Mouse (Mus musculus): ENCODE data around the gene Camkk2. TPM values are rescaled to one million over a fixed set of nuclear protein-coding genes. Genes with fewer than 3 reads are reported as not detected.
A peak's percentile ranks its signal among the peaks of the same experiment; 100 is the strongest.

Camkk2 gene
- polyA plus RNA-seq, 1 experiment from 2014 or later, result 29.2 TPM

DNA sequence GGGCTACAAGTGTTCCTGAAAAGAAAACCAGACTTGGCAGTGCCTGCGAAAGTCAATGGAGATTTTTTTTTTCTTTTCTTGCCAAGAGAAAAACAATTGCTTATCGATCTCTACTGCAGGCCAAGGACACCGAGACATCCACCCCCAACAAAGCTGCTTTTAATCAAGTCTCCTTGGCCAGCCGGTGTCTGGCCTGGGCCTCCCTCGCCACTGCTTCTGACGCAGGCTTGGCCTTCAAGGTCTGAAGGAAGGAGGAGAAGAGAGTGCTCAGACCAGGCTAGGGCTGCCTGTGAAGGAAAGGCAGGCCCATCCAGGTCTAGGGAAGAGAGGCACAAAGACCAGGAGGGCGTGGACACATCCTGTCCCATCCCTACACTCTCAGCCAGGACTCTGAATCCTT, 8.9 kb downstream of the Camkk2 start:
- ATAC-seq, result peak; percentile 62
- no peak overlapping the region for H3K4me3 ChIP-seq (ENCODE audit: low read depth, low read length)
- H3K27me3 ChIP-seq (replicated peaks; ENCODE audit: insufficient read depth, low read length), result no peaks in the 10 kb centered on the region
- no peaks in the 10 kb centered on the region for H3K9me3 ChIP-seq (ENCODE audit: low read length)
- H3K27ac ChIP-seq (ENCODE audit: low read length), result peak overlapping the region; percentile 83
- 41% methylated on average over 7 of the region's 7 CpGs for WGBS
- H3K4me1 ChIP-seq (ENCODE audit: insufficient read depth, low read depth, low read length), result peaks cover 7% of the 10 kb centered on the region; the same call in 1 of the 2 replicates
- H3K9ac ChIP-seq (replicated peaks; ENCODE audit: low read depth), result no peak overlapping the region
- no peak for DNase-seq (ENCODE audit: low spot score)
- peak overlapping the region; percentile 22; the same call in 1 of the 2 replicates for H3K4me2 ChIP-seq (replicated peaks; ENCODE audit: low read depth, low read length)
- TF ChIP-seq CTCF (IDR thresholded peaks at IDR 0.05) (no peak), EP300 (IDR thresholded peaks at IDR 0.05) (no peak)
- no peaks in the 10 kb centered on the region for H3K36me3 ChIP-seq (ENCODE audit: insufficient read depth, low read length)

DNA sequence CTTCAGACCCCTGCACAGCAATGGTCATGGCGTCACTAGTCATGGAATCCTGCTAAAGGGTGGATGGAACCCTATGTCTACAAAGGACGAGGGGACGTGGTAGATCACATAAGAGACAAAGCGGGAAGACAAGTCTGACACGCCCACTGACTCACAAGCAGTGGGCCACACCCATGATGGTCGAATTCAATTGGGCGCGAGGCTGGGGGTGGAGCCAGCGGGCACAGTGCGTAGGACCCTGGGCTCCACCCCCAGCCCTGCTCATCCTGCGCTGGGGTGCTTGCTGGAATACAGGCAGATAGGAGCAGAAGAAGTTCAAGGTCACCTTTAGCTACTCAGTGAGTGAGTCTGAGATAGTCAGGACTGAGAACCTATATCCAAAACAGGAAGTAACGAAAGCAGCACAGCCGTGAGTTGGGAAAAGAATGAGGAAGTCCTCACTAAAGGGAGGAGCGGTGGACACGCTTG, 10.1 kb downstream of the Camkk2 start:
- DNase-seq (ENCODE audit: low spot score) (peak; percentile 62), ATAC-seq (no peak)
- Histone ChIP-seq H3K9ac (replicated peaks; ENCODE audit: low read depth) (no peak overlapping the region), H3K27ac (ENCODE audit: low read length) (no peak overlapping the region), H3K4me1 (ENCODE audit: insufficient read depth, low read depth, low read length) (peaks cover 7% of the 10 kb centered on the region; the same call in 1 of the 2 replicates), H3K4me2 (replicated peaks; ENCODE audit: low read depth, low read length) (no peak overlapping the region), H3K9me3 (ENCODE audit: low read length) (no peaks in the 10 kb centered on the region), H3K27me3 (replicated peaks; ENCODE audit: insufficient read depth, low read length) (no peaks in the 10 kb centered on the region), H3K36me3 (ENCODE audit: insufficient read depth, low read length) (no peaks in the 10 kb centered on the region), H3K4me3 (ENCODE audit: low read depth, low read length) (no peak overlapping the region)
- TF ChIP-seq CTCF (IDR thresholded peaks at IDR 0.05) (no peak), EP300 (IDR thresholded peaks at IDR 0.05) (no peak)
- 79% methylated on average over 15 of the region's 15 CpGs for WGBS

DNA sequence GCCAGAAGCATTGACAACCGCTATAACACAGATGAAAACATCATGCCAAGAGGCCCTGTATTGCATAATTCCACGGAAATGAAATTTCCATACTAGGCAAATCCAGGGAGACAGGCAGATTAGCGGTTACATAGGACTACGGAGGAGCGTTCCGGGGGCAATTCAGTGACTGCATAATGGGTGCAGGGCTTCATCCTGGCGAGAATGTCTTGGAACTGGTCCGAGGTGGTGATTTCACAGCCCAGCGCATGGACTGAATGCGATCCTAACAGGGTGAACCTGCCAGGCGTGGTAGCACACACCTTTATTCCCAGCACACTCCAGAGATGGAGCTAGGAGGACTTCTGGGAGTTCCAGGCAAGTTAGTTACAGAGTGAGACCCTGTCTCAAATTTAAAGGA, 11.9 kb downstream of the Camkk2 start:
- DNase-seq (ENCODE audit: low spot score) (peak; percentile 28), ATAC-seq (no peak)
- Histone ChIP-seq H3K9me3 (ENCODE audit: low read length) (no peaks in the 10 kb centered on the region), H3K27me3 (replicated peaks; ENCODE audit: insufficient read depth, low read length) (no peaks in the 10 kb centered on the region), H3K4me3 (ENCODE audit: low read depth, low read length) (no peak overlapping the region), H3K27ac (ENCODE audit: low read length) (no peak overlapping the region), H3K4me2 (replicated peaks; ENCODE audit: low read depth, low read length) (no peak overlapping the region), H3K4me1 (ENCODE audit: insufficient read depth, low read depth, low read length) (peaks cover 11% of the 10 kb centered on the region; the same call in 1 of the 2 replicates), H3K36me3 (ENCODE audit: insufficient read depth, low read length) (no peaks in the 10 kb centered on the region), H3K9ac (replicated peaks; ENCODE audit: low read depth) (no peak overlapping the region)
- no peak for TF ChIP-seq CTCF (IDR thresholded peaks at IDR 0.05)
- TF ChIP-seq EP300 (IDR thresholded peaks at IDR 0.05), result no peak
- WGBS, result 85% methylated on average over 11 of the region's 11 CpGs

DNA sequence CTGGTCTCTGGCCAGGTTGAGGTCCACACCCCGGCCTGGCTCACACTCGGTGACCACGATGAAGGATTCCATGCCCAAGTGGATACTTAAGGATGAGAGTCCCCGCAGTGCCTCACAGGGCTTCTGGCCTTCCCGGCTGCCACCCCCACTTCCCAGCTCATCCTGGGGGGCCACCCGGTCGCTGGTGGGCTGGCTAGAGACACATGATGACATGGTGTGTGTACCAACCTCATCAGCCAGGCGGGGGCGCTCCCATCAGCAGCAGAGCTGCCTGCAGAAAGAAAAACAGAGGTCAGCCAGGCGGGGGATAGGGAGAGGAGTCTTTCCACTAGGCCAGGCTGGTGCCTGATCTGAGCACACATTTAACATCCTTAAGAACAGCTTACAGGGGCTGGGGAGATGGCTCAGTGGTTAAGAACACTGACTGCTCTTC, 15.2 kb downstream of the Camkk2 start:
- H3K9ac ChIP-seq (replicated peaks; ENCODE audit: low read depth), result no peak overlapping the region

DNA sequence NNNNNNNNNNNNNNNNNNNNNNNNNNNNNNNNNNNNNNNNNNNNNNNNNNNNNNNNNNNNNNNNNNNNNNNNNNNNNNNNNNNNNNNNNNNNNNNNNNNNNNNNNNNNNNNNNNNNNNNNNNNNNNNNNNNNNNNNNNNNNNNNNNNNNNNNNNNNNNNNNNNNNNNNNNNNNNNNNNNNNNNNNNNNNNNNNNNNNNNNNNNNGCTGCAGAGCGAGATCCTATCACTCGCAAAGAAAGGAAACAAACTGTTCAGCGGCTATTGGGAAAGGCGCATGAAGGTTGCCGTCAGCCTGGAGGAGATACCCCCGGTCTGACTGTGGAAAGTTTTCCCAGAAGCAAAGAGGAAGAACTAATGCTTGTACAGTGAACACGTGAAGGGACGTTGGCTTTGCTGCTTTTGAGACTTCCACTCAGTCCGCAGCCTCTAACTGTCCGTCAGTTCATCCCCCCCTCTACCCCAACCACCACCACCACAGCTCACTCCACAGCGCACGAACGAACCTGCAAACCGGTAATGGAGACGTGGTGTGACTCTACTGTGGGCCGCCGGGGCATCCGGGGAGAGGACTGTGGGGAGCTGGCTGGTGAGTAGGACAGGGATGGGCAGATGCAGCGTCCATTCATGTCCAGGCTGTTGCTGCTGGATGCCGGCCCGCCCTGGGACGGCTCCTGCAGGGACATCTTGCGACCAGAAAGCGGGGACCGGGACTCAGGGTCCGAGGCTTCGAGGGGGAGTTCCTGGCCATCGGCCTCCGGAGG, 15.8 kb downstream of the Camkk2 start:
- ATAC-seq (peak; percentile 61), DNase-seq (ENCODE audit: low spot score) (peak; percentile 43)
- 62% methylated on average over 28 of the region's 29 CpGs for WGBS
- Histone ChIP-seq H3K27me3 (replicated peaks; ENCODE audit: insufficient read depth, low read length) (no peaks in the 10 kb centered on the region), H3K9ac (replicated peaks; ENCODE audit: low read depth) (no peak overlapping the region), H3K4me1 (ENCODE audit: insufficient read depth, low read depth, low read length) (peaks cover 4% of the 10 kb centered on the region; the same call in 1 of the 2 replicates), H3K9me3 (ENCODE audit: low read length) (no peaks in the 10 kb centered on the region), H3K4me3 (ENCODE audit: low read depth, low read length) (no peak overlapping the region), H3K27ac (ENCODE audit: low read length) (0 out of 2 replicates have a peak overlapping the region, but pooled peaks have one; percentile 9), H3K36me3 (ENCODE audit: insufficient read depth, low read length) (no peaks in the 10 kb centered on the region; the same call in 1 of the 2 replicates), H3K4me2 (replicated peaks; ENCODE audit: low read depth, low read length) (peak overlapping the region; percentile 37)
- TF ChIP-seq CTCF (IDR thresholded peaks at IDR 0.05) (no peak), EP300 (IDR thresholded peaks at IDR 0.05) (no peak)

More for the DNA sequence above, 15.2 kb downstream of the Camkk2 start:
- peak; percentile 40 for DNase-seq (ENCODE audit: low spot score)
- H3K4me1 ChIP-seq (ENCODE audit: insufficient read depth, low read depth, low read length), result peaks cover 4% of the 10 kb centered on the region; the same call in 1 of the 2 replicates
- no peaks in the 10 kb centered on the region for H3K9me3 ChIP-seq (ENCODE audit: low read length)
- 0 out of 2 replicates have a peak overlapping the region, but pooled peaks have one; percentile 9 for H3K27ac ChIP-seq (ENCODE audit: low read length)
- TF ChIP-seq CTCF (IDR thresholded peaks at IDR 0.05), result peak; percentile 66
- no peak for TF ChIP-seq EP300 (IDR thresholded peaks at IDR 0.05)
- H3K36me3 ChIP-seq (ENCODE audit: insufficient read depth, low read length), result no peaks in the 10 kb centered on the region
- H3K4me3 ChIP-seq (ENCODE audit: low read depth, low read length), result no peak overlapping the region
- H3K4me2 ChIP-seq (replicated peaks; ENCODE audit: low read depth, low read length), result peak overlapping the region; percentile 37
- peak; percentile 44 for ATAC-seq
- no peaks in the 10 kb centered on the region for H3K27me3 ChIP-seq (replicated peaks; ENCODE audit: insufficient read depth, low read length)
- WGBS, result 43% methylated on average over 10 of the region's 10 CpGs

DNA sequence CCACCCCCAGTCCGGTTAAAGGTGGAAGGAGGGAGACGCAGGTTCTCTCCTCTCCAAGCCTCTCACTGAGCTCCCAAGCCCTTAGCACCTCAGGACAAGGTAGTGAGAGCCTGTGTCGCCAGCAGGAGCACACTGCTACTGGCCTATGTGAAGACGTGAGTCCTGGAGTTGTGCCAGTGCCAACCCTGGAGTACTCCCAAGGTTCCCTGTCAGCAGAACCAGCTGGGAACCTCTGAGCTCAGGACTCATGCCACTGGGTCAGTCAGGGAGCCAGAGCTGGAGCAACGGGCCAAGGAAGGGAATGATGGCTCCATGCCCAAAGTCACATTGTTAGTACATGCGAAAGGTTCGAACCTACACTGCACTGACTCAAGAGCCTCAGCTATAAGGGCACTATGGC, 22.5 kb downstream of the Camkk2 start:
- no peaks in the 10 kb centered on the region for H3K27me3 ChIP-seq (replicated peaks; ENCODE audit: insufficient read depth, low read length)
- 0 out of 2 replicates have a peak, but pooled peaks have one; percentile 23 for ATAC-seq
- no peaks in the 10 kb centered on the region for H3K9me3 ChIP-seq (ENCODE audit: low read length)
- no peak overlapping the region for H3K27ac ChIP-seq (ENCODE audit: low read length)
- no peak overlapping the region for H3K4me2 ChIP-seq (replicated peaks; ENCODE audit: low read depth, low read length)
- H3K4me3 ChIP-seq (ENCODE audit: low read depth, low read length), result no peak overlapping the region
- no peak for TF ChIP-seq EP300 (IDR thresholded peaks at IDR 0.05)
- TF ChIP-seq CTCF (IDR thresholded peaks at IDR 0.05), result no peak
- peaks cover 5% of the 10 kb centered on the region; the same call in 1 of the 2 replicates for H3K36me3 ChIP-seq (ENCODE audit: insufficient read depth, low read length)
- H3K9ac ChIP-seq (replicated peaks; ENCODE audit: low read depth), result no peak overlapping the region
- H3K4me1 ChIP-seq (ENCODE audit: insufficient read depth, low read depth, low read length), result no peaks in the 10 kb centered on the region
- DNase-seq (ENCODE audit: low spot score), result no peak
- 69% methylated on average over 7 of the region's 7 CpGs for WGBS
